In genomic region chr9:35175251-35176123, GRCm38 (mm10) we compare ENCODE assay signal across 1 mouse cellular context.
A peak's percentile ranks its signal among the peaks of the same experiment; 100 is the strongest.
TF ChIP-seq lines count a peak whose summit lies in the region.

Dcps (minus strand) TSS chr9:35176061.

TF ChIP-seq in CH12.LX, 34 proteins besides CTCF, POLR2A, EP300 and RAD21 (continued from another document):
- TF ChIP-seq IRF4 (IDR thresholded peaks at IDR 0.05; ENCODE audit: low read depth, low read length) (peak; percentile 36; the same call in 1 of the 2 replicates), ZKSCAN1 (IDR thresholded peaks at IDR 0.05; ENCODE audit: borderline replicate concordance, low read depth, low read length) (no peak), USF2 (conservative IDR thresholded peaks at IDR 0.05; ENCODE audit: low read depth, low read length) (peak; percentile 36), CHD2 (IDR thresholded peaks at IDR 0.05; ENCODE audit: low read length) (no peak), ELF1 (IDR thresholded peaks at IDR 0.05; ENCODE audit: low read depth, low read length) (peak; percentile 87), SMC3 (IDR thresholded peaks at IDR 0.05; ENCODE audit: low read depth, low read length) (no peak), POLR2AphosphoS2 (IDR thresholded peaks at IDR 0.05; ENCODE audit: low read depth, low read length) (no peak), JUN (IDR thresholded peaks at IDR 0.05; ENCODE audit: insufficient read depth, low read depth, low read length) (no peak), CHD1 (IDR thresholded peaks at IDR 0.05; ENCODE audit: low read depth, low read length) (peak; percentile 93), KAT2A (IDR thresholded peaks at IDR 0.05; ENCODE audit: insufficient replicate concordance, low read length) (peak; percentile 99), HCFC1 (IDR thresholded peaks at IDR 0.05; ENCODE audit: low read depth, low read length) (peak; percentile 99), USF1 (IDR thresholded peaks at IDR 0.05; ENCODE audit: low read depth, low read length) (peak; percentile 33)
